Comparison of ENCODE assay signal across 18 mouse cellular contexts in the genomic region with DNA sequence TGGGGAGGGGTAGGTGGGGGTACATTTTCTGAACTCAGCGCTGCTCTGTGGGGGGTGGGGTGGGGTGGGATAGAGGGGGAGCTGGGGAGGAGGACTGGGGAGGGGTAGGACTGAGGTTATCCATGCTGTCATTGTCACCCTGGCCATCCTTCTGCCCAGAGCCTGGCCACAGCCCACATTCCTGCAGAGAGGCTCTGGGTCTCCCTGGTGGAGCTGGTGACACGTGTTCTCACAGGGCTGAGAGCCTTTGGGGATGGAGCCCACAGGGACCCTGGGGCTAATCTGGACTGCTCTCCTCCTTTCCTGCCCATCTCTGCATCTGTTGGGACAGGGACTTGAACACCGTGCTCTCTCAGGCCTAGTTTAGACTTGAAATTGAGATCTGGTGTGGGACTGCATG. TPM values are rescaled to one million over a fixed set of nuclear protein-coding genes. Genes with fewer than 3 reads are reported as not detected.
DNase-seq lines count a peak whose midpoint lies in the region; TF ChIP-seq lines count a peak whose summit lies in the region.
"Had no signal": no experiment of that assay in that cellular context is flagged by ENCODE, and none has a peak within 500 bp of the region (broad histone marks: within the 10 kb centered on the region; RNA-seq: fewer than 3 reads in every experiment).

No protein-coding gene starts in this region.

- DNase-seq in cerebellum, postnatal 10 days = peak; percentile 40 to 58
- no peak for DNase-seq in cerebellum, adult 11-12 months
- DNase-seq in layer of hippocampus, adult 2 months (ENCODE audit: low spot score in 2 of 2) = no peak
- no peak for DNase-seq in layer of hippocampus, adult 9-11 months
- no peak for DNase-seq in testis, postnatal 10 days (ENCODE audit: low spot score)
- DNase-seq in adrenal gland, postnatal 25 days = no peak
- no peak for DNase-seq in spleen, adult 18-20 months
- DNase-seq: adrenal gland, postnatal 10 days; cerebellum, adult 11 months; kidney, adult 18-20 months; kidney, postnatal 10 days; liver, embryonic 13.5 days; lung, embryonic 14.5 days; lung, postnatal 36 days had no signal

- H3K36me3 ChIP-seq in testis, adult 2 months (ENCODE audit: control insufficient read depth, insufficient read depth, low read length) = no peaks in the 10 kb centered on the region
- H3K36me3 ChIP-seq: heart, embryonic 10.5 days; liver, embryonic 13.5 days had no signal

- no peak for TF ChIP-seq CTCF in layer of hippocampus, adult 2 months (conservative IDR thresholded peaks at IDR 0.05)
- TF ChIP-seq CTCF in testis, adult 2 months (IDR thresholded peaks at IDR 0.05; ENCODE audit: control insufficient read depth, insufficient read depth, insufficient replicate concordance, low read depth, low read length) = no peak

- H3K4me1 ChIP-seq in testis, adult 2 months (ENCODE audit: control insufficient read depth, insufficient read depth, low read length) = peaks cover 5% of the 10 kb centered on the region
- H3K4me1 ChIP-seq: liver, embryonic 13.5 days had no signal

- H3K4me3 ChIP-seq in layer of hippocampus, adult 2 months = no peak overlapping the region
- H3K4me3 ChIP-seq in testis, adult 2 months (ENCODE audit: control insufficient read depth, low read depth, low read length) = peak overlapping the region; percentile 19
- H3K4me3 ChIP-seq: heart, embryonic 10.5 days; left cerebral cortex, adult 2 months; liver, embryonic 13.5 days had no signal

- H3K27ac ChIP-seq in layer of hippocampus, adult 2 months = peak overlapping the region; percentile 72
- H3K27ac ChIP-seq in testis, adult 2 months (ENCODE audit: control insufficient read depth, insufficient read depth, low read depth, low read length) = no peak overlapping the region
- H3K27ac ChIP-seq: heart, embryonic 10.5 days; liver, embryonic 13.5 days had no signal

- H3K27me3 ChIP-seq in testis, adult 2 months (ENCODE audit: control insufficient read depth, insufficient read depth, low read length) = no peaks in the 10 kb centered on the region
- H3K27me3 ChIP-seq: liver, embryonic 13.5 days; Patski had no signal

- no peak for TF ChIP-seq POLR2A in testis, adult 2 months (IDR thresholded peaks at IDR 0.05; ENCODE audit: control insufficient read depth, low read depth, low read length)

RNA-seq across cellular contexts. Expression of gene Sdc3, which starts 18.5 kb away (rescaled TPM):
- 100 to 1,000 TPM; 130 to 140 TPM for total RNA-seq in layer of hippocampus, adult 2 months (2021)
- polyA plus RNA-seq in testis, adult 2 months (2012; rRNA removed) = 73.1 and 75.3 TPM in 2 replicates
- total RNA-seq in adrenal gland, postnatal 25 days (2021) = 425 and 496 TPM in 2 replicates

Comparison
In these comparisons a context has a peak if more than half of its experiments do, and no peak if none do; other contexts are left out.
1. DNase-seq: peak in cerebellum, postnatal 10 days (2 of 2); none in cerebellum, adult 11-12 months (single experiment), layer of hippocampus, adult 2 months (0 of 2), layer of hippocampus, adult 9-11 months (single experiment), testis, postnatal 10 days (single experiment), adrenal gland, postnatal 25 days (single experiment) and spleen, adult 18-20 months (0 of 2).